Mouse (Mus musculus): ENCODE data around the gene Kif17. TPM values are rescaled to one million over a fixed set of nuclear protein-coding genes. Genes with fewer than 3 reads are reported as not detected.

Gene Kif17
- polyA plus RNA-seq, 1 experiment from 2014 or later, result 0.78 TPM

- no peak for TF ChIP-seq CTCF (IDR thresholded peaks at IDR 0.05; ENCODE audit: low read depth)
- Histone ChIP-seq H3K4me1 (replicated peaks; ENCODE audit: control insufficient read depth, insufficient read depth, low read length) (peaks cover 6% of the 10 kb centered on the region; the same call in 1 of the 2 replicates), H3K27ac (ENCODE audit: low read depth, low read length) (no peak overlapping the region), H3K9me3 (ENCODE audit: control insufficient read depth) (no peaks in the 10 kb centered on the region), H3K4me2 (replicated peaks; ENCODE audit: low read depth) (no peak overlapping the region), H3K9ac (ENCODE audit: low read depth, low read length) (no peak overlapping the region), H3K4me3 (ENCODE audit: low read depth, low read length) (no peak overlapping the region), H3K27me3 (replicated peaks; ENCODE audit: control insufficient read depth, insufficient read depth, low read length) (no peaks in the 10 kb centered on the region), H3K36me3 (ENCODE audit: control insufficient read depth, insufficient read depth) (peaks cover 41% of the 10 kb centered on the region)
- ATAC-seq, result no peak
- 81% methylated on average over 5 of the region's 5 CpGs for WGBS
Observed at GRCm38 (mm10) chr4:138221406-138221805, 28.8 kb upstream of the Kif17 start.

GRCm38 (mm10) chr4:138222396-138222795 lies 27.8 kb upstream of the Kif17 start:
- peaks cover 6% of the 10 kb centered on the region; the same call in 1 of the 2 replicates for H3K4me1 ChIP-seq (replicated peaks; ENCODE audit: control insufficient read depth, insufficient read depth, low read length)
- H3K27ac ChIP-seq (ENCODE audit: low read depth, low read length), result no peak overlapping the region
- no peak overlapping the region for H3K9ac ChIP-seq (ENCODE audit: low read depth, low read length)
- no peak overlapping the region for H3K4me3 ChIP-seq (ENCODE audit: low read depth, low read length)
- H3K27me3 ChIP-seq (replicated peaks; ENCODE audit: control insufficient read depth, insufficient read depth, low read length), result no peaks in the 10 kb centered on the region
- no peak for TF ChIP-seq CTCF (IDR thresholded peaks at IDR 0.05; ENCODE audit: low read depth)
- peaks cover 47% of the 10 kb centered on the region for H3K36me3 ChIP-seq (ENCODE audit: control insufficient read depth, insufficient read depth)
- no peaks in the 10 kb centered on the region for H3K9me3 ChIP-seq (ENCODE audit: control insufficient read depth)
- no peak overlapping the region for H3K4me2 ChIP-seq (replicated peaks; ENCODE audit: low read depth)
- no peak for ATAC-seq
- WGBS, result 77% methylated on average over 5 of the region's 5 CpGs

GRCm38 (mm10) chr4:138223623-138224022 lies 26.6 kb upstream of the Kif17 start:
- no peak for TF ChIP-seq CTCF (IDR thresholded peaks at IDR 0.05; ENCODE audit: low read depth)
- H3K36me3 ChIP-seq (ENCODE audit: control insufficient read depth, insufficient read depth), result peaks cover 58% of the 10 kb centered on the region
- H3K27ac ChIP-seq (ENCODE audit: low read depth, low read length), result no peak overlapping the region
- no peak overlapping the region for H3K4me3 ChIP-seq (ENCODE audit: low read depth, low read length)
- no peaks in the 10 kb centered on the region; the same call in 1 of the 2 replicates for H3K4me1 ChIP-seq (replicated peaks; ENCODE audit: control insufficient read depth, insufficient read depth, low read length)
- no peak overlapping the region for H3K4me2 ChIP-seq (replicated peaks; ENCODE audit: low read depth)
- H3K9me3 ChIP-seq (ENCODE audit: control insufficient read depth), result no peaks in the 10 kb centered on the region
- WGBS, result 77% methylated on average over 10 of the region's 10 CpGs
- ATAC-seq, result no peak
- H3K9ac ChIP-seq (ENCODE audit: low read depth, low read length), result no peak overlapping the region
- no peaks in the 10 kb centered on the region for H3K27me3 ChIP-seq (replicated peaks; ENCODE audit: control insufficient read depth, insufficient read depth, low read length)

GRCm38 (mm10) chr4:138246756-138247665 lies 3.2 kb upstream of the Kif17 start:
- Histone ChIP-seq H3K4me3 (ENCODE audit: low read depth, low read length) (no peak overlapping the region), H3K4me2 (replicated peaks; ENCODE audit: low read depth) (no peak overlapping the region), H3K4me1 (replicated peaks; ENCODE audit: control insufficient read depth, insufficient read depth, low read length) (peaks cover 4% of the 10 kb centered on the region; the same call in 1 of the 2 replicates), H3K9me3 (ENCODE audit: control insufficient read depth) (no peaks in the 10 kb centered on the region), H3K27me3 (replicated peaks; ENCODE audit: control insufficient read depth, insufficient read depth, low read length) (peaks cover 9% of the 10 kb centered on the region), H3K27ac (ENCODE audit: low read depth, low read length) (no peak overlapping the region), H3K9ac (ENCODE audit: low read depth, low read length) (no peak overlapping the region), H3K36me3 (ENCODE audit: control insufficient read depth, insufficient read depth) (peaks cover 48% of the 10 kb centered on the region)
- 73% methylated on average over 27 of the region's 27 CpGs for WGBS
- no peak for ATAC-seq
- TF ChIP-seq CTCF (IDR thresholded peaks at IDR 0.05; ENCODE audit: low read depth), result no peak

- H3K9ac ChIP-seq (ENCODE audit: low read depth, low read length), result no peak overlapping the region
- peaks cover 4% of the 10 kb centered on the region; the same call in 1 of the 2 replicates for H3K36me3 ChIP-seq (ENCODE audit: control insufficient read depth, insufficient read depth)
- TF ChIP-seq CTCF (IDR thresholded peaks at IDR 0.05; ENCODE audit: low read depth), result peak; percentile 44
- H3K4me2 ChIP-seq (replicated peaks; ENCODE audit: low read depth), result peak overlapping the region; percentile 44
- peaks cover 4% of the 10 kb centered on the region; the same call in 1 of the 2 replicates for H3K4me1 ChIP-seq (replicated peaks; ENCODE audit: control insufficient read depth, insufficient read depth, low read length)
- peaks cover 11% of the 10 kb centered on the region for H3K27me3 ChIP-seq (replicated peaks; ENCODE audit: control insufficient read depth, insufficient read depth, low read length)
- H3K9me3 ChIP-seq (ENCODE audit: control insufficient read depth), result no peaks in the 10 kb centered on the region
- H3K27ac ChIP-seq (ENCODE audit: low read depth, low read length), result no peak overlapping the region
- peak overlapping the region; percentile 43 for H3K4me3 ChIP-seq (ENCODE audit: low read depth, low read length)
- ATAC-seq, result no peak
- under 1% methylated on average over 14 of the region's 14 CpGs for WGBS
Observed at GRCm38 (mm10) chr4:138251819-138252218, 1.6 kb downstream of the Kif17 start.

- Histone ChIP-seq H3K4me2 (replicated peaks; ENCODE audit: low read depth) (peak overlapping the region; percentile 44), H3K9me3 (ENCODE audit: control insufficient read depth) (no peaks in the 10 kb centered on the region), H3K4me1 (replicated peaks; ENCODE audit: control insufficient read depth, insufficient read depth, low read length) (peaks cover 4% of the 10 kb centered on the region; the same call in 1 of the 2 replicates), H3K36me3 (ENCODE audit: control insufficient read depth, insufficient read depth) (no peaks in the 10 kb centered on the region), H3K27ac (ENCODE audit: low read depth, low read length) (no peak overlapping the region), H3K27me3 (replicated peaks; ENCODE audit: control insufficient read depth, insufficient read depth, low read length) (peaks cover 11% of the 10 kb centered on the region), H3K9ac (ENCODE audit: low read depth, low read length) (no peak overlapping the region), H3K4me3 (ENCODE audit: low read depth, low read length) (no peak overlapping the region)
- TF ChIP-seq CTCF (IDR thresholded peaks at IDR 0.05; ENCODE audit: low read depth), result no peak
- WGBS, result 42% methylated on average over 5 of the region's 5 CpGs
- ATAC-seq, result no peak
Observed at GRCm38 (mm10) chr4:138252231-138252630, 2.0 kb downstream of the Kif17 start.
